Comparison of ENCODE assay signal across 8 mouse cellular contexts in the genomic region with DNA sequence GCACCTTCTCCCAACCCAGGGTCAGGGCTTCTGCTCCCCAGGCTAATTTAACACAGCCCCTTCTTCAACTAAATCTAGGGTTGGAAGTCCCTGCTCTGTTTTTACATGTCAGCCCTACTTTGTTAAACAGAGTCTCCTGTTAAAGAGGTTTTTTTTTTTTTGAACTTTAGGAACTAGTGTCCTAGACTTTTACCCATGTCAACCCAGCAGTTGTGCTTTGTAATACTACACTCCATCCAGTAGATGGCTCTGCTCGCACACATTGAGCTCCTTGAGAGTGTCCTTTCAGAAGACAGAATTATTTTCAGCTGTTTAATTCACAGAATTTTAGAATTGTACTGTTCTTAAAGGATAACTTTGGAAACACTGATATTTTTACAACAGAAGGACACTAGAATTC. TPM values are rescaled to one million over a fixed set of nuclear protein-coding genes. Genes with fewer than 3 reads are reported as not detected.
DNase-seq lines count a peak whose midpoint lies in the region; ATAC-seq lines count a peak whose summit lies in the region.

No protein-coding gene starts in this region.

- H3K9ac ChIP-seq in limb, embryonic 13.5 days, result no peak overlapping the region
- peak overlapping the region; percentile 64; the same call in 1 of the 2 replicates for H3K9ac ChIP-seq in midbrain, embryonic 15.5 days

- H3K9me3 ChIP-seq in limb, embryonic 13.5 days, result no peaks in the 10 kb centered on the region
- H3K9me3 ChIP-seq in midbrain, embryonic 15.5 days, result no peaks in the 10 kb centered on the region

- H3K27me3 ChIP-seq in limb, embryonic 13.5 days, result no peaks in the 10 kb centered on the region
- H3K27me3 ChIP-seq in midbrain, embryonic 15.5 days (replicated peaks), result no peaks in the 10 kb centered on the region

- DNase-seq in adrenal gland, postnatal 10 days, result peak; percentile 48
- DNase-seq in adrenal gland, postnatal 4 days (ENCODE audit: low spot score in 2 of 2), result no peak
- DNase-seq in CD4-positive, CD25-positive, alpha-beta regulatory T cell, adult 2 months (ENCODE audit: low read depth, low spot score), result peak; percentile 84
- peak; percentile 84 for DNase-seq in embryo, embryonic 11 days
- DNase-seq in heart, postnatal 4 days, result peak; percentile 52
- DNase-seq in urinary bladder, postnatal 14 days (ENCODE audit: low spot score), result no peak

- peaks cover 37% of the 10 kb centered on the region for H3K4me1 ChIP-seq in limb, embryonic 13.5 days
- H3K4me1 ChIP-seq in midbrain, embryonic 15.5 days, result peaks cover 45% of the 10 kb centered on the region

- ATAC-seq in limb, embryonic 13.5 days (ENCODE audit: low FRiP score, low read depth), result no peak
- ATAC-seq in midbrain, embryonic 15.5 days (replicated peaks), result no peak

- H3K27ac ChIP-seq in limb, embryonic 13.5 days, result no peak overlapping the region
- H3K27ac ChIP-seq in midbrain, embryonic 15.5 days, result no peak overlapping the region

- no peaks in the 10 kb centered on the region for H3K36me3 ChIP-seq in limb, embryonic 13.5 days
- H3K36me3 ChIP-seq in midbrain, embryonic 15.5 days (replicated peaks), result no peaks in the 10 kb centered on the region

- 2% methylated on average over 1 of the region's 1 CpGs for whole genome bisulfite sequencing in limb, embryonic 13.5 days
- 2% methylated on average over 1 of the region's 1 CpGs for WGBS in midbrain, embryonic 15.5 days

- H3K4me2 ChIP-seq in limb, embryonic 13.5 days (replicated peaks), result peak overlapping the region; percentile 98
- peak overlapping the region; percentile 81 for H3K4me2 ChIP-seq in midbrain, embryonic 15.5 days

- H3K4me3 ChIP-seq in limb, embryonic 13.5 days, result peak overlapping the region; percentile 83
- H3K4me3 ChIP-seq in midbrain, embryonic 15.5 days, result peak overlapping the region; percentile 79

RNA-seq across cellular contexts. Expression of a gene that starts 2.3 kb away (rescaled TPM):
- 1 to 10 TPM; 5.0 to 5.8 TPM for total RNA-seq in adrenal gland, postnatal 10 days (2021)
- total RNA-seq in adrenal gland, postnatal 4 days (2021), result 1 to 10 TPM; 5.2 to 6.0 TPM
- 1 to 10 TPM; 5.1 to 5.5 TPM for total RNA-seq in heart, postnatal 4 days (2021)
- polyA plus RNA-seq in limb, embryonic 13.5 days (2015; fragmentation: Nextera tagmentation; extraction: Ambion mirVana), result 2.5 and 2.7 TPM in 2 replicates
- 3.4 and 4.0 TPM in 2 replicates for polyA plus RNA-seq in midbrain, embryonic 15.5 days (2015; fragmentation: Nextera tagmentation; extraction: Ambion mirVana)

RNA-seq across cellular contexts. Expression of a gene that starts 12.7 kb away (rescaled TPM):
- 10 to 100 TPM; 14.2 to 19.7 TPM for total RNA-seq in adrenal gland, postnatal 10 days (2021)
- total RNA-seq in adrenal gland, postnatal 4 days (2021), result 10 to 100 TPM; 32.7 to 33.0 TPM
- 10 to 100 TPM; 13.7 to 15.0 TPM for total RNA-seq in heart, postnatal 4 days (2021)
- polyA plus RNA-seq in limb, embryonic 13.5 days (2015; fragmentation: Nextera tagmentation; extraction: Ambion mirVana), result 34.5 and 37.0 TPM in 2 replicates
- 6.9 and 9.2 TPM in 2 replicates for polyA plus RNA-seq in midbrain, embryonic 15.5 days (2015; fragmentation: Nextera tagmentation; extraction: Ambion mirVana)

Comparison
In these comparisons a context has a peak if more than half of its experiments do, and no peak if none do; other contexts are left out.
1. DNase-seq: peak in adrenal gland, postnatal 10 days (single experiment), CD4-positive, CD25-positive, alpha-beta regulatory T cell, adult 2 months (single experiment), embryo, embryonic 11 days (single experiment) and heart, postnatal 4 days (single experiment); none in adrenal gland, postnatal 4 days (0 of 2) and urinary bladder, postnatal 14 days (single experiment).